Mouse (Mus musculus): ENCODE data around the gene Hand2.

The Hand2 gene

GRCm38 (mm10) chr8:57342386-57343090, 21.8 kb downstream of the Hand2 start:
- DNase-seq (ENCODE audit: low read depth): no peak

- no peak for DNase-seq (ENCODE audit: low read depth)
These were observed 23.0 kb downstream of the Hand2 start for GRCm38 (mm10) chr8:57343731-57344315.

- no peak for DNase-seq (ENCODE audit: low read depth)
These were observed 24.4 kb downstream of the Hand2 start for GRCm38 (mm10) chr8:57344956-57345870.

- DNase-seq (ENCODE audit: low read depth): no peak
These were observed 25.6 kb downstream of the Hand2 start for GRCm38 (mm10) chr8:57346371-57346770.

- DNase-seq (ENCODE audit: low read depth): no peak
These were observed 26.4 kb downstream of the Hand2 start for GRCm38 (mm10) chr8:57347141-57347540.

- no peak for DNase-seq (ENCODE audit: low read depth)
These were observed 27.5 kb downstream of the Hand2 start for GRCm38 (mm10) chr8:57348251-57348650.

- no peak for DNase-seq (ENCODE audit: low read depth)
These were observed 28.2 kb downstream of the Hand2 start for GRCm38 (mm10) chr8:57348866-57349520.

GRCm38 (mm10) chr8:57351861-57352260, 31.1 kb downstream of the Hand2 start:
- DNase-seq (ENCODE audit: low read depth): no peak

- no peak for DNase-seq (ENCODE audit: low read depth)
These were observed 32.8 kb downstream of the Hand2 start for GRCm38 (mm10) chr8:57353346-57354305.

- no peak for DNase-seq (ENCODE audit: low read depth)
These were observed 34.1 kb downstream of the Hand2 start for GRCm38 (mm10) chr8:57354876-57355275.

- DNase-seq (ENCODE audit: low read depth): no peak
These were observed 35.9 kb downstream of the Hand2 start for GRCm38 (mm10) chr8:57356529-57357325.

- DNase-seq (ENCODE audit: low read depth): no peak
These were observed 39.7 kb downstream of the Hand2 start for GRCm38 (mm10) chr8:57360493-57360892.

- DNase-seq (ENCODE audit: low read depth): no peak
These were observed 40.4 kb downstream of the Hand2 start for GRCm38 (mm10) chr8:57361003-57361805.

- no peak for DNase-seq (ENCODE audit: low read depth)
These were observed 42.1 kb downstream of the Hand2 start for GRCm38 (mm10) chr8:57362881-57363280.

- DNase-seq (ENCODE audit: low read depth): no peak
These were observed 53.3 kb downstream of the Hand2 start for GRCm38 (mm10) chr8:57374044-57374443.

Measured in c-Kit-positive CD71-negative TER-119-negative erythroid progenitor cells, embryonic 14.5 days (primary cell).